Mouse (Mus musculus) embryonic facial prominence, embryonic 12.5 days (tissue): ENCODE data around the gene Appbp2. TPM values are rescaled to one million over a fixed set of nuclear protein-coding genes. Genes with fewer than 3 reads are reported as not detected.

Experiments used
- ATAC-seq: fragments of 200-750 bp; cut with Nextera tagmentation; 2 replicates; pipeline ENCODE4 v1.8.0; 2017; ENCODE audit not compliant: insufficient number of reproducible peaks, insufficient read depth, low FRiP score, low TSS enrichment
- H3K27ac ChIP-seq: fragments of 300-500 bp; sonication (generic); 2 replicates; pipeline ENCODE4 v1.5.1; 2016; ENCODE audit warnings: mild to moderate bottlenecking
- H3K27me3 ChIP-seq: fragments of 300-500 bp; sonication (generic); 2 replicates; pipeline ENCODE4 v1.6.1; 2016; ENCODE audit warnings: mild to moderate bottlenecking, moderate library complexity
- H3K36me3 ChIP-seq: fragments of 300-500 bp; sonication (generic); 2 replicates; pipeline ENCODE4 v1.6.1; 2016; ENCODE audit warnings: mild to moderate bottlenecking
- H3K4me1 ChIP-seq: fragments of 300-500 bp; sonication (generic); 2 replicates; pipeline ENCODE4 v1.6.1; 2016
- H3K4me2 ChIP-seq: fragments of 300-500 bp; sonication (generic); replicated peaks from 2 replicates; pipeline ENCODE4 v1.6.1; 2016; ENCODE audit warnings: mild to moderate bottlenecking, moderate library complexity
- H3K4me3 ChIP-seq: fragments of 300-500 bp; sonication (generic); 2 replicates; pipeline ENCODE4 v1.5.1; 2016; ENCODE audit warnings: mild to moderate bottlenecking
- H3K9ac ChIP-seq: fragments of 300-500 bp; sonication (generic); 2 replicates; pipeline ENCODE4 v1.6.1; 2016; ENCODE audit warnings: mild to moderate bottlenecking, moderate library complexity
- H3K9me3 ChIP-seq: fragments of 300-500 bp; sonication (generic); 2 replicates; pipeline ENCODE4 v1.6.1; 2016; ENCODE audit warnings: mild to moderate bottlenecking, moderate library complexity
- whole genome bisulfite sequencing: fragments of 180-500 bp; shearing (Covaris S2); methylation state at CpG from one replicate; pipeline ENCODE4 v1.1.7; 2016; 5-methylcytosine and 5-hydroxymethylcytosine counted together
- polyA plus RNA-seq: library from polyadenylated mRNA; unstranded; fragments of >200 nt; fragmentation: Nextera tagmentation; extraction: Ambion mirVana; gene quantifications from 2 replicates; pipeline ENCODE4 v1.2.1, GENCODE M21; 2016

Gene Appbp2
- polyA plus RNA-seq, 1 experiment from 2014 or later = 48.6 TPM

- ATAC-seq = no peak
- 97% methylated on average over 6 of the region's 6 CpGs for WGBS
- Histone ChIP-seq H3K9me3 (no peaks in the 10 kb centered on the region), H3K36me3 (peaks cover 15% of the 10 kb centered on the region), H3K4me1 (no peaks in the 10 kb centered on the region), H3K27me3 (no peaks in the 10 kb centered on the region), H3K9ac (no peak overlapping the region), H3K4me2 (no peak overlapping the region), H3K27ac (no peak overlapping the region), H3K4me3 (no peak overlapping the region)
Observed at GRCm38 (mm10) chr11:85222561-85222960, 12.4 kb downstream of the Appbp2 start.

- WGBS = 91% methylated on average over 3 of the region's 3 CpGs
- Histone ChIP-seq H3K4me1 (no peaks in the 10 kb centered on the region), H3K27ac (no peak overlapping the region), H3K4me2 (no peak overlapping the region), H3K36me3 (peaks cover 27% of the 10 kb centered on the region), H3K4me3 (no peak overlapping the region), H3K9ac (no peak overlapping the region), H3K9me3 (no peaks in the 10 kb centered on the region), H3K27me3 (no peaks in the 10 kb centered on the region)
- ATAC-seq = no peak
Observed at GRCm38 (mm10) chr11:85219014-85219413, 15.9 kb downstream of the Appbp2 start.

GRCm38 (mm10) chr11:85214679-85215078 lies 20.3 kb downstream of the Appbp2 start:
- Histone ChIP-seq H3K27me3 (no peaks in the 10 kb centered on the region), H3K4me2 (no peak overlapping the region), H3K9ac (no peak overlapping the region), H3K27ac (no peak overlapping the region), H3K4me3 (no peak overlapping the region), H3K36me3 (peaks cover 58% of the 10 kb centered on the region), H3K9me3 (no peaks in the 10 kb centered on the region), H3K4me1 (no peaks in the 10 kb centered on the region)
- no peak for ATAC-seq
- 93% methylated on average over 3 of the region's 3 CpGs for WGBS

GRCm38 (mm10) chr11:85213215-85213614 lies 21.7 kb downstream of the Appbp2 start:
- no peak overlapping the region for H3K9ac ChIP-seq
- no peaks in the 10 kb centered on the region for H3K4me1 ChIP-seq
- H3K4me3 ChIP-seq = no peak overlapping the region
- no peak for ATAC-seq
- 85% methylated on average over 2 of the region's 2 CpGs for WGBS
- no peak overlapping the region for H3K27ac ChIP-seq
- H3K36me3 ChIP-seq = peaks cover 72% of the 10 kb centered on the region
- no peaks in the 10 kb centered on the region for H3K27me3 ChIP-seq
- H3K9me3 ChIP-seq = no peaks in the 10 kb centered on the region
- no peak overlapping the region for H3K4me2 ChIP-seq

GRCm38 (mm10) chr11:85211151-85211550 lies 23.8 kb downstream of the Appbp2 start:
- no peak for ATAC-seq
- peaks cover 81% of the 10 kb centered on the region for H3K36me3 ChIP-seq
- H3K4me1 ChIP-seq = no peaks in the 10 kb centered on the region

GRCm38 (mm10) chr11:85206231-85206630 lies 28.7 kb downstream of the Appbp2 start:
- no peaks in the 10 kb centered on the region for H3K9me3 ChIP-seq
- peaks cover 63% of the 10 kb centered on the region for H3K36me3 ChIP-seq
- no peak overlapping the region for H3K4me3 ChIP-seq
- no peak overlapping the region for H3K4me2 ChIP-seq
- no peak overlapping the region for H3K9ac ChIP-seq
- no peak overlapping the region for H3K27ac ChIP-seq
- no peaks in the 10 kb centered on the region for H3K4me1 ChIP-seq
- H3K27me3 ChIP-seq = no peaks in the 10 kb centered on the region
- no peak for ATAC-seq

More at GRCm38 (mm10) chr11:85211151-85211550, 23.8 kb downstream of the Appbp2 start:
- Histone ChIP-seq H3K9ac (no peak overlapping the region), H3K9me3 (no peaks in the 10 kb centered on the region), H3K4me2 (no peak overlapping the region), H3K4me3 (no peak overlapping the region), H3K27ac (no peak overlapping the region), H3K27me3 (no peaks in the 10 kb centered on the region)
- WGBS = 94% methylated on average over 2 of the region's 2 CpGs

GRCm38 (mm10) chr11:85198906-85199305 lies 36.0 kb downstream of the Appbp2 start:
- no peak for ATAC-seq
- Histone ChIP-seq H3K9ac (no peak overlapping the region), H3K4me1 (no peaks in the 10 kb centered on the region), H3K27me3 (no peaks in the 10 kb centered on the region), H3K9me3 (no peaks in the 10 kb centered on the region), H3K36me3 (peaks cover 87% of the 10 kb centered on the region), H3K27ac (no peak overlapping the region), H3K4me3 (no peak overlapping the region), H3K4me2 (no peak overlapping the region)
- WGBS = 90% methylated on average over 2 of the region's 2 CpGs

GRCm38 (mm10) chr11:85196046-85196445 lies 38.9 kb downstream of the Appbp2 start:
- Histone ChIP-seq H3K27me3 (no peaks in the 10 kb centered on the region), H3K4me1 (no peaks in the 10 kb centered on the region), H3K9ac (no peak overlapping the region), H3K4me2 (no peak overlapping the region), H3K9me3 (no peaks in the 10 kb centered on the region), H3K27ac (no peak overlapping the region), H3K4me3 (no peak overlapping the region), H3K36me3 (peaks cover 85% of the 10 kb centered on the region)
- WGBS = 90% methylated on average over 9 of the region's 9 CpGs
- ATAC-seq = no peak

GRCm38 (mm10) chr11:85194206-85194605 lies 40.7 kb downstream of the Appbp2 start:
- no peaks in the 10 kb centered on the region for H3K27me3 ChIP-seq
- no peak overlapping the region for H3K27ac ChIP-seq
- H3K4me2 ChIP-seq = no peak overlapping the region
- peaks cover 87% of the 10 kb centered on the region for H3K36me3 ChIP-seq
- no peak for ATAC-seq
- H3K9me3 ChIP-seq = no peaks in the 10 kb centered on the region
- no peak overlapping the region for H3K9ac ChIP-seq
- no peak overlapping the region for H3K4me3 ChIP-seq
- 93% methylated on average over 11 of the region's 11 CpGs for WGBS
- no peaks in the 10 kb centered on the region for H3K4me1 ChIP-seq

GRCm38 (mm10) chr11:85190741-85191140 lies 44.2 kb downstream of the Appbp2 start:
- H3K4me1 ChIP-seq = no peaks in the 10 kb centered on the region
- H3K27ac ChIP-seq = no peak overlapping the region
- H3K9ac ChIP-seq = no peak overlapping the region
- 93% methylated on average over 12 of the region's 12 CpGs for WGBS
- H3K4me2 ChIP-seq = no peak overlapping the region
- H3K27me3 ChIP-seq = no peaks in the 10 kb centered on the region
- no peak for ATAC-seq
- H3K36me3 ChIP-seq = peaks cover 62% of the 10 kb centered on the region
- H3K9me3 ChIP-seq = no peaks in the 10 kb centered on the region
- H3K4me3 ChIP-seq = no peak overlapping the region

- H3K27me3 ChIP-seq = no peaks in the 10 kb centered on the region
- no peak overlapping the region for H3K4me2 ChIP-seq
- no peak overlapping the region for H3K27ac ChIP-seq
- no peaks in the 10 kb centered on the region for H3K4me1 ChIP-seq
- H3K4me3 ChIP-seq = no peak overlapping the region
- no peak for ATAC-seq
- H3K9ac ChIP-seq = no peak overlapping the region
- 93% methylated on average over 4 of the region's 4 CpGs for WGBS
- peaks cover 46% of the 10 kb centered on the region for H3K36me3 ChIP-seq
- H3K9me3 ChIP-seq = no peaks in the 10 kb centered on the region
Observed at GRCm38 (mm10) chr11:85189110-85189509, 45.8 kb downstream of the Appbp2 start.

GRCm38 (mm10) chr11:85184839-85185238 lies 50.1 kb downstream of the Appbp2 start:
- Histone ChIP-seq H3K27ac (no peak overlapping the region), H3K9ac (no peak overlapping the region), H3K9me3 (no peaks in the 10 kb centered on the region), H3K36me3 (peaks cover 11% of the 10 kb centered on the region), H3K4me1 (no peaks in the 10 kb centered on the region), H3K4me3 (no peak overlapping the region), H3K4me2 (no peak overlapping the region), H3K27me3 (no peaks in the 10 kb centered on the region)
- ATAC-seq = no peak
- WGBS = 88% methylated on average over 6 of the region's 6 CpGs

- H3K36me3 ChIP-seq = peaks cover 4% of the 10 kb centered on the region; the same call in 1 of the 2 replicates
- H3K9me3 ChIP-seq = no peaks in the 10 kb centered on the region
- H3K4me1 ChIP-seq = no peaks in the 10 kb centered on the region
- ATAC-seq = no peak
- no peak overlapping the region for H3K4me2 ChIP-seq
- WGBS = 64% methylated on average over 5 of the region's 5 CpGs
- no peaks in the 10 kb centered on the region for H3K27me3 ChIP-seq
- no peak overlapping the region for H3K9ac ChIP-seq
- H3K4me3 ChIP-seq = no peak overlapping the region
- H3K27ac ChIP-seq = no peak overlapping the region
Observed at GRCm38 (mm10) chr11:85184082-85184481, 50.8 kb downstream of the Appbp2 start.
